Mouse (Mus musculus) erythroblast, embryonic 14.5 days (primary cell): ENCODE measurements around the gene Plekhh1.

Source experiments
- GATA1 ChIP-seq: IDR thresholded peaks from 2 replicates; pipeline ENCODE4 v1.6.1; 2012; ENCODE audit warnings: low read length, inconsistent platforms, mixed read lengths
- TAL1 ChIP-seq: IDR thresholded peaks from 3 replicates; pipeline ENCODE4 v1.6.1; 2012; ENCODE audit warnings: low read length, inconsistent platforms, mixed read lengths

GRCm38 (mm10) chr12:79067526-79067925 lies 38.6 kb downstream of the Plekhh1 start:
- TF ChIP-seq TAL1 (no peak), GATA1 (no peak)
